Mouse (Mus musculus): ENCODE data around the gene Upf2. TPM values are rescaled to one million over a fixed set of nuclear protein-coding genes. Genes with fewer than 3 reads are reported as not detected.

Upf2 gene
- polyA plus RNA-seq (2015; fragmentation: Nextera tagmentation; extraction: Ambion mirVana): 8.4 and 9.1 TPM in 2 replicates

DNA sequence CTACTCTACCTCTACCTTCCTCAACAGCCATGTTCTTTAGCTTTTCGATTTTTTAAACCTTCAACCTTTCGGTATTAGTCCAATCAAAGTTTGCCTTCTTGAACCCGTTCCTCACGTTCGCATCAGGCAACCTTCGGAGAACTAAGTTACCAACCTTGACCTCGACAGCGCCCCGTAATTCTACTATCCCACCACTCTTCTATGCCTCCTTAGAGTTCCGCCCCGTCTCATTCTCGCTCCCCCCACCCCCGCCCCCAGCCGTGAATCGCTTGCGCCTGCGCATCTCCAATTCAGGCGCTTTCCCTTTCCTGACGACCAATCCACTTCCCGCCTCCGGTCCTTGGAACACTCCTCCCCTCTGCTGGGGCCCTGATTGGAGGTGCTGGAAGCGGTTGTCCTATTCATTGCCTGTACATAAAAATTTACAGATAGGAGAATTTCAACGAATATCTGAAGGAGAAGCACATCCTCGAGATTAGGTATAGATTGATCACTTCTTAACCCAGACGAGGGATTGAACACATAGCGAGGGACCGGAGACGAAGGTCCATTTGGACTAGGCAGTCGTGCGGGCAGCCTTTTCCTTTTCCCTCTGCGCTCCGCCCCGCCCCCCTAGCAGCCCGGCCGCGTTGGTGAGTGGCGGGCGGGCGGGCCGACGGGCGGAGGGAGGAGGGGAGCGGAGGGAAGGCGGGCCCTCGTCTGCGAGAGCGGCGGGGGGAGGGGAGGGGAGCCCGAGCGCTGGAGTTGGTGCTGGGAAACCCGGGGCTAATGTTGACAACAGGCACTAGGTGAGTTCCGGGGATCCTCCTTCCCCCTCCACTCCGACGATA, at the start of gene Upf2:
TSS of gene Upf2 (plus strand) at position 704 of the 830 bp plus-strand sequence.
- peak within 1 kb of the TSS; percentile 93 for H3K9ac ChIP-seq

DNA sequence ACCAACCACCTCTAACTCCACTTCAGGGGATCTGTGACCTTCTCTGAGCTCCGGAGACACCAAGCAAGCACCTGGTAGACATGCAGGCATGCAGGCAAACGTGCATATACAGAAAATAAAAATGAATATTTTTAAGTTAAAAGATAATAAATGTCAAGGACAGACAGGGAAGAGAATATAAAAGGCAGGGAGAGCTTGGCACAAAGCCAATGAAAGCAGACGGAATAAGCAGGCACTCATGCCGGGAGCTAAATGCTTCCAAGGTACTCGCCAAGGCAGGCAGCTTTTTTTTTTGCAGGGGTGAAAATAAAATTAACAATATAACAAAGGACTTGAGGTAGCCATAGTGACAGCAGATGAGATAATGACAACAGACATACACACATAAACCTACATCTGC, 45.2 kb upstream of the Upf2 start:
- H3K27me3 ChIP-seq (replicated peaks): no peaks in the 10 kb centered on the region
- 31% methylated on average over 5 of the region's 5 CpGs for WGBS
- H3K9ac ChIP-seq: no peak overlapping the region

More for the DNA sequence above, at the start of gene Upf2:
- Histone ChIP-seq H3K9me3 (no peaks in the 10 kb centered on the region), H3K36me3 (no peaks in the 10 kb centered on the region), H3K4me1 (replicated peaks) (no peaks in the 10 kb centered on the region), H3K27ac (peak within 1 kb of the TSS; percentile 89), H3K27me3 (replicated peaks) (no peaks in the 10 kb centered on the region), H3K4me2 (replicated peaks) (peak within 1 kb of the TSS; percentile 67), H3K4me3 (replicated peaks) (peak within 1 kb of the TSS; percentile 94)
- WGBS: under 1% methylated on average over 49 of the region's 54 CpGs
- ATAC-seq: peak; percentile 96

DNA sequence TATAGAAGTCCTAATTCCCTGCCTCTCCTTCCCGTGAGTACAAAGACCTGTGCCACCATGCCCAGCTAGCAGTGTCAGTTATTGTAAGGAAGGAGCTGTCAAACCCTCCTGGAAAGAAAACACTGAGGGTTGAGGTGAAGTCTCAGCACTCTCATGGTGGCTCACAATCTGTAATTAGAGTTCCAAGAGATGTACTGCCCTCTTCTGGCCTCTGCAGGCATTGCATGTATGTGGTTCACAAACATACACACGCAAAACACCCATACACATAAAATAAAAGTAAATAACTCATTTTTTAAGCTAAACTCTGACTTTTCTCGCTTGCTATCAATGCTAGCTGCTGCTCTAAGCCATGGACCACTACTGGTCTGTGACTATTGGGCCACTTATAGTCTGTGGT, 44.6 kb upstream of the Upf2 start:
- WGBS: 66% methylated on average over 3 of the region's 3 CpGs
- Histone ChIP-seq H3K9ac (no peak overlapping the region), H3K4me3 (replicated peaks) (no peak overlapping the region), H3K9me3 (no peaks in the 10 kb centered on the region), H3K27me3 (replicated peaks) (no peaks in the 10 kb centered on the region), H3K36me3 (no peaks in the 10 kb centered on the region), H3K27ac (no peak overlapping the region), H3K4me2 (replicated peaks) (no peak overlapping the region), H3K4me1 (replicated peaks) (no peaks in the 10 kb centered on the region)
- no peak for ATAC-seq

More for the DNA sequence above, 45.2 kb upstream of the Upf2 start:
- 0 out of 2 replicates have a peak, but pooled peaks have one; percentile 53 for ATAC-seq
- Histone ChIP-seq H3K9me3 (no peaks in the 10 kb centered on the region), H3K36me3 (no peaks in the 10 kb centered on the region), H3K4me3 (replicated peaks) (no peak overlapping the region), H3K4me1 (replicated peaks) (no peaks in the 10 kb centered on the region), H3K4me2 (replicated peaks) (no peak overlapping the region), H3K27ac (no peak overlapping the region)

DNA sequence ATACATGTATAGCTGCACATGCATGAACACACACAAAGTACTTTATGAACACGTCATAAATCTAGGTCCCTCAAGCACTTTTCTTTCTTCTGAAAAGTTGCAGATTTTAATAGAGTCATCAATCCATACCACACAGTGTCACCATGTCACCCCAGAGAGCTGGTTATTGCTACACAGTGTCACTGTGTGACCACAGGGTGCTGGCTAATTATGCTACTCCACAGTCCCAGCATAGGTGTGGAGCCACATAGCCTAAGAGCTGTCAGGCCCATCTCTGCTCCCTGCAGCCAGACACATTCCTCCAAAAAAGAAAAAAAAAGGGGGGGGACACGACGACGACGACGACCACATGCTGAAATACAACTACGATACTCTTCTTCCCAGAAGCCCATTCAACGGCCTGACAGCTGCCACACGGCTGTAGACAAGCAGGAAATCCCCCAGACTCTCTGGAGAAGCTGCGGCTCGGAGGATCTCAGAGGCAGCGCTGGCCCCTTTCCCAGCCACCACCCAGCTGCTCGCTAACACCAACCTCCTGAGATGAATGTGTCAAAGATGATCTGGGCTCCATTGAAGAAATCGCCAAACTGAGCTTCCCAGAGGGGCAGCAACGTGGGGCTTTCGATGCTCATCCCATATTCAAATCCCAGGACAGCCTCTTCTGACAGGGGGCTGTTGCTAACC, 39.8 kb upstream of the Upf2 start:
- H3K4me1 ChIP-seq (replicated peaks): no peaks in the 10 kb centered on the region
- H3K4me2 ChIP-seq (replicated peaks): no peak overlapping the region
- no peak overlapping the region for H3K27ac ChIP-seq
- no peaks in the 10 kb centered on the region for H3K9me3 ChIP-seq
- H3K36me3 ChIP-seq: no peaks in the 10 kb centered on the region
- 59% methylated on average over 16 of the region's 16 CpGs for WGBS
- no peak overlapping the region for H3K4me3 ChIP-seq (replicated peaks)
- no peak overlapping the region for H3K9ac ChIP-seq
- no peaks in the 10 kb centered on the region for H3K27me3 ChIP-seq (replicated peaks)
- ATAC-seq: no peak

DNA sequence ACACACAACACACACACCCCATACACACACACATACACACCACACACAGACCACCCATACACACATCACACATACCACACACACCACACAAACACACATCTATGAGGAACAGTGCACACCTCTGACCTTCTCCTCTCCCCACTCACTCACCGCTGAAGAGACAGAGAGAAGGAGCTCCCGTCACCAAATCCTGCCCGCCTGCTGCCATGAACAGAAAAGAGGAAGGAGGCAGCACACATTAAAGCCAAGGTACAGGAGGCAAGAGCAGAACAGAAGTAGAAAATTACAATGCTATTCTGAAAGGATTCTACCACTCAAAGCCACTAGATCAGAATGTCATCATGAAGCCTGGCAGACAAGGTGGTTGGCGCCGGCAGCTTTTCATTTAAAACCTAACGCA, 28.4 kb upstream of the Upf2 start:
- H3K4me2 ChIP-seq (replicated peaks): no peak overlapping the region
- H3K9me3 ChIP-seq: no peaks in the 10 kb centered on the region
- H3K27me3 ChIP-seq (replicated peaks): no peaks in the 10 kb centered on the region
- no peaks in the 10 kb centered on the region for H3K36me3 ChIP-seq
- no peak for ATAC-seq
- no peak overlapping the region for H3K27ac ChIP-seq
- no peak overlapping the region for H3K4me3 ChIP-seq (replicated peaks)
- no peak overlapping the region for H3K9ac ChIP-seq
- H3K4me1 ChIP-seq (replicated peaks): no peaks in the 10 kb centered on the region
- WGBS: 90% methylated on average over 6 of the region's 6 CpGs

DNA sequence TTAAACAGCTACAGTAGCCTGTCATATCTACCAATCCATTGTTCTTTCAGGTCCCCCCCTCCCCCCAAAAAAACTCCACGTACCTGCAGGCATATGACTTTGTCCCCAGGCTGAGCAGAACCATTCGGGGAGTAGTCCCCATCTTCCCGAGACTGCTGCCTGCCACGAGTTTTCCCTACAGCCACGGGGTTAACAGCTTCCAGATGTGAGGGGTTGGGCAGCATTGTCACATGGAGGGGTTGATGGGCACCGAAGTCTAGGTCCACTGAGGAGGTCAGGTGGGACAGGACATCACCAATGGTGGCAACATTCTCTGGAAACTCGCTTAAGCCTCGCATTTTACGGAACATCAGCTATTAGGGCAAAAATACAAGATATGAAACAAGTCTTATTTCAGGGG, 27.5 kb upstream of the Upf2 start:
- H3K27ac ChIP-seq: no peak overlapping the region
- no peaks in the 10 kb centered on the region for H3K4me1 ChIP-seq (replicated peaks)
- H3K4me2 ChIP-seq (replicated peaks): no peak overlapping the region
- H3K9ac ChIP-seq: no peak overlapping the region
- WGBS: 78% methylated on average over 9 of the region's 9 CpGs
- no peaks in the 10 kb centered on the region for H3K9me3 ChIP-seq
- H3K36me3 ChIP-seq: no peaks in the 10 kb centered on the region
- H3K27me3 ChIP-seq (replicated peaks): no peaks in the 10 kb centered on the region
- no peak for ATAC-seq
- no peak overlapping the region for H3K4me3 ChIP-seq (replicated peaks)

DNA sequence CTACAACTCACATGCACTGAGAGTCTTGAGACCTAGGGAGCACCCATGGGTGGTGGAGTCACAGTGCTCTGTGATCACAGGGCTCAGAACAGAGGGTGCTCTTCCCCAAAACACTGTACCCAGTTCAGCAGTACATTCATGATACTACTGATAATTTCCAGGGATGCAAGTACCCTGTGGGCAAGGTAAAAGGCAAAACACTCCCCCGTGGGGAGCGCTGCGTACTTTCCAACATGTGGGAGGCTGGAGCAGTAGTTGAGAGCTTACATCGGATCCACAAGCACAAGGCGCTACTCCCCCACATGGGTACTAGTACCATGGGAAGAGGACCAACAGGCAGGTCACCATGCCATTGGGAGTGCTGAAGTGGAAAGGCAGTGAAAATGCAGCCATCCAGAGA, 23.8 kb upstream of the Upf2 start:
- Histone ChIP-seq H3K4me3 (replicated peaks) (no peak overlapping the region), H3K4me1 (replicated peaks) (no peaks in the 10 kb centered on the region; the same call in 1 of the 2 replicates), H3K36me3 (no peaks in the 10 kb centered on the region), H3K4me2 (replicated peaks) (no peak overlapping the region), H3K9me3 (no peaks in the 10 kb centered on the region), H3K9ac (no peak overlapping the region), H3K27ac (no peak overlapping the region), H3K27me3 (replicated peaks) (no peaks in the 10 kb centered on the region)
- no peak for ATAC-seq
- 95% methylated on average over 5 of the region's 5 CpGs for WGBS

DNA sequence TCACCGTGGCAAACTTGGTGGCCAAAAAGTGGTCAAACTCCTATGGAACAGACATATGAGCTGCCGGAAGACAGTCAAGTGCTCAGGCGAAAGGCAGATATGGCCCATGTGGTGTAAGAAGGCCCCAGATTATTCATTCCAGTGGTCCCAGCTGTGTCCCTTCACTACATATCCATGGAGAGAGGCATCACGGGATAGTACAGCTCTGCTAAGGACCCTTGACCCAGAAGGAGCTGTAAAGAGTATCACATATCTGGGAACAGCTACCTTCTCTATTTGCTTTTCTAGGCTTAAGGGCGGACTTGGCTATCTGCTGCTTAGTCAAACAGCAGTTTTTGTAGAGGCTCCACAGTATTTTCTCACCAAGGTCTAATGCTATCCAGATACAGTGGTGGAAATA, 21.5 kb upstream of the Upf2 start:
- Histone ChIP-seq H3K36me3 (no peaks in the 10 kb centered on the region), H3K9ac (no peak overlapping the region), H3K4me2 (replicated peaks) (no peak overlapping the region), H3K27me3 (replicated peaks) (no peaks in the 10 kb centered on the region), H3K9me3 (no peaks in the 10 kb centered on the region), H3K4me1 (replicated peaks) (no peaks in the 10 kb centered on the region; the same call in 1 of the 2 replicates), H3K4me3 (replicated peaks) (no peak overlapping the region), H3K27ac (peak overlapping the region; percentile 6; the same call in 1 of the 2 replicates)
- WGBS: 73% methylated on average over 5 of the region's 5 CpGs
- ATAC-seq: peak; percentile 88

DNA sequence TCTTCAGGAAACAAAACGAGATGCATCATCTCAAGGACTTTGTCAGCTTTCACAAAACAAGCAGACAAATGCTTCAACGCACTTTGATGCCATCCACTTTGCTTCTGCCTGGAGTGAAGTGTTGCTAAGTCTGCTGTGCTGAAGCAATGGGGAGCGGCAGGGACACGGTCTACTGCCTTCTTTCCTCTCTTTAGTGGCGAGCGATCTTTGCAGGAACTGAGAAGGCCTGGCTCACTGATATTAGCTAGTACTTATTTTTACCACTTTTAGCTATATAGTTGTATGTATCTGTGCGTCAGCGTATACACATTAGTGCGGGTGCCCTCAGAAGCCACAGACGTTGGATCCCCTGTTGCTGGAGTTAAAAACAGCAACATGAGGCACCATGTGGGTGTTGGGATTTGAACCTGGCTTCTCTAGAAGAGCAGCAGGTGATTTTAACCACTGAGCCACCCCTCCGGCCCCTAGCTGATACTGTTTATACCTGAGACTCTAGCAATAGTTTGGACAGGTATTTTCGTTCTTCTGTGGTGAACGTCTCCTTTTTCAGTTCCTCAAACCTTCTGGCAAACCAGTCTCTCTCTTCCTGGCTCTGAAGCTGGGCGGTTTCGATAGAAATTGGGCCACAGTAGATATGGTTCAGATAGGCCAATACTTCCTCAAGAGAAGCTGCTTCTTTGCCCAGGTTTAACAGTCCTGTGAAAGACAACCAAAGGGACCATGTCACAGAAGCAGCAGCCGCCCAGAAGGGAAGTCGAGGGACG, 20.8 kb upstream of the Upf2 start:
- Histone ChIP-seq H3K9me3 (no peaks in the 10 kb centered on the region), H3K27me3 (replicated peaks) (no peaks in the 10 kb centered on the region), H3K9ac (no peak overlapping the region), H3K4me1 (replicated peaks) (no peaks in the 10 kb centered on the region; the same call in 1 of the 2 replicates), H3K36me3 (no peaks in the 10 kb centered on the region), H3K4me3 (replicated peaks) (no peak overlapping the region), H3K4me2 (replicated peaks) (no peak overlapping the region), H3K27ac (peak overlapping the region; percentile 6; the same call in 1 of the 2 replicates)
- WGBS: 81% methylated on average over 18 of the region's 18 CpGs
- peak; percentile 13; the same call in 1 of the 2 replicates for ATAC-seq

DNA sequence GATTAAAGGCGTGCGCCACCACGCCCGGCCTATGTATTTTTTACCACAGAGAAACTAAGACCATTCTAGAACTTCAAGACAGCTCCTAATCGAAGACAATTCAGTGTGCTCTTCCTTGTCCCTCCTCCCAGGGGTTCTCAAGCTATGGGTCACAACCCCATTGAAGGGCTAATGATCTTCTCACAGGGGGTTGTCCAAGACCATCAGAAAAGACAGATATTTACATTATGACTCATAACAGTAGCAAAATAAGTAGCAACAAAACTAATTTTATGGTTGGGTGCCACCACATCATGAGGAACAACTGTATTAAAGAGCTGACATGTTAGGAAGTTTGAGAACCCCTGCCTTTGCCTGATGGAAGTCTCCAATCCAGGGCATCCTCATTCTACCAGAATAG, 19.3 kb upstream of the Upf2 start:
- no peaks in the 10 kb centered on the region for H3K27me3 ChIP-seq (replicated peaks)
- H3K4me1 ChIP-seq (replicated peaks): no peaks in the 10 kb centered on the region; the same call in 1 of the 2 replicates
- no peak overlapping the region for H3K27ac ChIP-seq
- H3K4me2 ChIP-seq (replicated peaks): no peak overlapping the region
- no peaks in the 10 kb centered on the region for H3K36me3 ChIP-seq
- ATAC-seq: no peak
- H3K9me3 ChIP-seq: no peaks in the 10 kb centered on the region
- H3K9ac ChIP-seq: no peak overlapping the region
- 92% methylated on average over 5 of the region's 5 CpGs for WGBS
- H3K4me3 ChIP-seq (replicated peaks): no peak overlapping the region

DNA sequence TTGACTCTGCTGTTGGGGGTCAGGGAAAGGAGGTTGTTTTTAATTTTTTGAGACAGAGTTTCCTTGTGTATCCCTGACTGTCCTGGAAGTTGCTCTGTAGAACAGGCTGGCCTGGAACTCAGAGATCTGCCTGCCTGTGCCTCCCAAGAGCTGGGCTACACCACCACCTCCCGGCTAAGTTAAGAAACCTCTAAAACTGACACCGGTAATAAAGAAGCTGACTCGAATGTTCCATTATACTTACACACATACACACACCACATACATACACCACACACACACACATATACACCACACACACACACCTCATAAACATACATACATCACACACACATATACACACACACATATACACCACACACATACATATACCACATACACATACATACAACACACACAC, 16.3 kb upstream of the Upf2 start:
- WGBS: 88% methylated on average over 3 of the region's 3 CpGs

DNA sequence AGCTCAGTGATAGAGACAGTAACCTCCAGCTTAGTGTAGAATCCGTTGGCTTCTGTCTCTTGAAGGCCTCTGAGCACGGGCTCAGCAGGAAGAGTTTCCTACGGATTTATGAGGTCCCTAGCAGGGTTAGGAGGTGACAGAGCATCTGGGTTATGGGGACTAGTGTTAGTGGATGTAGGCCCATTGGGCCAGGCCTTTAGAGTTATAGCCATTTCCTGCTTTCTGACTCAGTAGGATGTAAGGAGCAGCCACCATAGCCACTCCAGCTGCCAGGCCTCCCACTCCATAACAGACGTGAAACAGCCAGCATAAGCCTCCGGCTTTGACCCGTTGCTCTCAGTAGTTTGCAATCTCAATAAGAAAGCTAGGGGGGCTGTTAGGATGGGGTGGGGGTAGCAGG, 15.2 kb upstream of the Upf2 start:
- H3K27ac ChIP-seq: no peak overlapping the region
- H3K4me2 ChIP-seq (replicated peaks): no peak overlapping the region
- H3K9me3 ChIP-seq: no peaks in the 10 kb centered on the region
- H3K4me3 ChIP-seq (replicated peaks): no peak overlapping the region
- H3K27me3 ChIP-seq (replicated peaks): no peaks in the 10 kb centered on the region
- H3K9ac ChIP-seq: no peak overlapping the region
- WGBS: 64% methylated on average over 6 of the region's 6 CpGs
- no peak for ATAC-seq
- H3K4me1 ChIP-seq (replicated peaks): no peaks in the 10 kb centered on the region
- H3K36me3 ChIP-seq: no peaks in the 10 kb centered on the region

More for the DNA sequence above, 16.3 kb upstream of the Upf2 start:
- H3K36me3 ChIP-seq: no peaks in the 10 kb centered on the region
- no peaks in the 10 kb centered on the region for H3K27me3 ChIP-seq (replicated peaks)
- no peak overlapping the region for H3K9ac ChIP-seq
- no peak for ATAC-seq
- H3K4me1 ChIP-seq (replicated peaks): no peaks in the 10 kb centered on the region; the same call in 1 of the 2 replicates
- H3K4me2 ChIP-seq (replicated peaks): no peak overlapping the region
- no peaks in the 10 kb centered on the region for H3K9me3 ChIP-seq
- no peak overlapping the region for H3K4me3 ChIP-seq (replicated peaks)
- H3K27ac ChIP-seq: no peak overlapping the region

All from intestine, embryonic 15.5 days (tissue).